Mouse (Mus musculus): Measurements from ENCODE around the gene Iffo1.

DNA sequence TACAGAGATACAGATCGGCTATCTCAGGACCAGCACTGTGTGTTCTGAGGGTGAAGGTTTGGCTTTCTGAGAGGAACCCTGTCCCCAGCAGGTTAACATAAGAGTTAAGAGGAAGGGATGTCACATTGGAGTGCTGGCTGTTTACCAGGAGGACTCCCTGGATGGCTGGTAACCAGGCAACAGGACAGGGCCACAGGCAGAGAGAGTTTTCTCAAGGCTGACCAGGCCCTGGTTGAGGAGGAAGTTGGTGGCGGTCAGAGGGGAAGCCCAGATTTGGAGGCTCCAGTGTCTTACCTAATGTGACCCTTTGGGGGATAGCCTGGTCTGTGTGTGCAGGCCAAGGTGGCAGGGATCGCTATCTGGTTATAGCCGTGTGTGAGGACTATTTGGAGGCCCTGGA lies 1.8 kb downstream of the Iffo1 start:
- TF ChIP-seq CTCF (IDR thresholded peaks at IDR 0.05; ENCODE audit: borderline replicate concordance, insufficient read depth, low read depth, low read length) (no peak), POLR2A (IDR thresholded peaks at IDR 0.05; ENCODE audit: borderline replicate concordance, insufficient read depth, low read length) (no peak)

Data from cerebellum, adult 2 months (tissue).